In genomic region chr9:14901757-14902156, GRCm38 (mm10) we compare ENCODE assay signal across 16 mouse cellular contexts. TPM values are rescaled to one million over a fixed set of nuclear protein-coding genes. Genes with fewer than 3 reads are reported as not detected.
"Had no signal": no experiment of that assay in that cellular context is flagged by ENCODE, and none has a peak within 500 bp of the region (broad histone marks: within the 10 kb centered on the region; RNA-seq: fewer than 3 reads in every experiment).

No protein-coding gene starts in this region.

- H3K4me3 ChIP-seq: left cerebral cortex, adult 2 months; limb, embryonic 10.5 days; midbrain, embryonic 13.5 days had no signal

- ATAC-seq: hindbrain, postnatal 0 days; midbrain, embryonic 13.5 days had no signal

- H3K36me3 ChIP-seq: limb, embryonic 10.5 days; midbrain, embryonic 13.5 days had no signal

- H3K9me3 ChIP-seq: limb, embryonic 10.5 days; midbrain, embryonic 13.5 days had no signal

- H3K4me2 ChIP-seq: liver, embryonic 11.5 days; midbrain, embryonic 13.5 days had no signal

- DNase-seq: kidney, adult 11 months; kidney, postnatal 14 days; right cerebral cortex, adult 18-20 months; right cerebral cortex, postnatal 25 days had no signal

- H3K27ac ChIP-seq: hindbrain, postnatal 0 days; left cerebral cortex, adult 2 months; limb, embryonic 10.5 days; midbrain, embryonic 13.5 days had no signal

- H3K27me3 ChIP-seq: midbrain, embryonic 13.5 days had no signal

- H3K9ac ChIP-seq: midbrain, embryonic 13.5 days had no signal

RNA-seq across cellular contexts. Expression of gene Izumo1r, which starts 2.0 kb away (rescaled TPM):
- total RNA-seq: hindbrain, postnatal 0 days; layer of hippocampus, postnatal 25 days; left cerebral cortex, adult 2 months; left cerebral cortex, postnatal 14 days; midbrain, postnatal 0 days had no signal
- polyA plus RNA-seq: hindbrain, postnatal 0 days; limb, embryonic 10.5 days; liver, embryonic 11.5 days; liver, embryonic 16.5 days; midbrain, embryonic 13.5 days; midbrain, postnatal 0 days; neural tube, embryonic 14.5 days; stomach, embryonic 14.5 days had no signal

RNA-seq across cellular contexts. Expression of gene Gpr83, which starts 41.7 kb away (rescaled TPM):
- polyA plus RNA-seq: liver, embryonic 11.5 days; urinary bladder, adult 2 months had no signal
